Mouse (Mus musculus) natural killer cell, adult 2 months (primary cell): ENCODE measurements around the gene Gm9887.

Experiments used
- DNase-seq, 2 experiments: peaks; one replicate each; pipeline ENCODE4 v3.0.0; 2022; ENCODE audit warnings: low spot score in 2 of 2

The Gm9887 gene

GRCm38 (mm10) chr12:69360997-69361899, 11.0 kb downstream of the Gm9887 start:
- peak; percentile 100 for DNase-seq

DNA sequence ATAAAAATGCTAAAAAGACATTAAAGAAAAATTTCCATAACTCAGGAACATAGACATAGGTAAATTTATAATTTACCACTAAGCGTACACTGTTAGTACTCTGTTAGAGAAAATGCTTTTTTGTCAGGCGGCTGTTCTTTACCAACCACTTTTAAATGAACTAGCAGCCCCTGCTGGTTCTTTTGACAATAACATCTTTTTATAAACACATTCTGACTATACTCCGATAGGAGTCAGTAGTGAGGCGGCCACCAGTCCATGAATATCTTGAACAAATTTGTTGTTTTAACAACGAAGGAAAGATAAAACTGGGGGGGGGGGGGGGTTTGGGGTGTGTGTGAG, 11.6 kb downstream of the Gm9887 start:
- peak; percentile 82 to 85 for DNase-seq

DNA sequence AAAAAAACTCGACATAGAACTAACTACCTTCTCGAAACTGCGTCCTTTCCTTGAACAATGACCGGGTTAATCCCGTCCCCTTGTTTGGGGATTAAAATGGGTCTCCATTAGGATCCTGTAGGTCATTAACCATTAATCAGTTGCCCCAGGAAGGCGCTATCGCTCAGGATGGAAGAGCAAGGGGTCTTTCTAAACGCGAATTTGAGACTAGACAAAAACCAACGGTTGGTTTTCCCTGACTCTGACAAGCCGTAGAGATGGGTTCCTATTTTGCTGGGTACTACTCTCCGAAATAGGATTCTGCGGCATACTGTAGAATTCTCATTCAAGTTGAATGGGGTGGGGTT, 15.0 kb downstream of the Gm9887 start:
- peak in 1 of 2 experiments; percentile 8 for DNase-seq

DNA sequence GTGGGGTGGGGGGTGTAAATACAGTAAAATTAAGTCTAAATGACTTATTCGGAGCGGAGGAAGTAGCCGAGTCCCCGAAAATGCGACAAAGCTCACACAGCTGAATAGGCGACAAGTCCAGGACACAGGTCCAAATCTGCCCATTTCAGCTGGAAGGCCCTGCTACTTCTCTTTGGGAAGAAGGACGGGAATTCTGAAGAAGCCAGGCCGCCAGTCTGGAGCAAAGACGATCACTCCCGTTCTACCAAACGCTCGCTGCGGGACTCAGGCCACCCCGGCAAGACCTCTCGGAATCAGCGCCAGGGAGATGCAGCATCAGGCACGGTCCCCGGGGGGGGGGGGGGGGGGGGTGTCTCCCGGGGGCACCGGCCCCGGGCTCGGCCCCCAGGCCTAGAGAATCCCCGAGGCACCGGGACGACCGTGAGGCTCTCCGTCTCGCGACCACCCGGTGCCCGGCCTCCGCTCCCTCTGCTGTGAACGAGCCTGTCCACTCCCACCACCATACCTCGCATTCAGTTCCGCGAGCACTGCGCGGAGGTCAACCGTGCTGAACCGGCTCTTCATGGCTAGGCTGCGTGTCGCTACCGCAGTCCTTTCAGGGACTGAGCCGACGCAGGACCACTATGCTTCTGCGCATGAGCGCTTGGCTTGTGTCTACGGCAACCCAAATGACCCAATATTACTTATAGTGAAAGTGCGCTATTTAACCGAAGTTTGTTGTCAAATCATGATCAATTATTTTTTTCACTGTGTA, 15.5 kb downstream of the Gm9887 start, which contains the start of gene Nemf:
Gene Nemf, minus strand, starts transcription at position 620 of the 754 bp plus-strand sequence.
- DNase-seq: peak; percentile 77 to 85

DNA sequence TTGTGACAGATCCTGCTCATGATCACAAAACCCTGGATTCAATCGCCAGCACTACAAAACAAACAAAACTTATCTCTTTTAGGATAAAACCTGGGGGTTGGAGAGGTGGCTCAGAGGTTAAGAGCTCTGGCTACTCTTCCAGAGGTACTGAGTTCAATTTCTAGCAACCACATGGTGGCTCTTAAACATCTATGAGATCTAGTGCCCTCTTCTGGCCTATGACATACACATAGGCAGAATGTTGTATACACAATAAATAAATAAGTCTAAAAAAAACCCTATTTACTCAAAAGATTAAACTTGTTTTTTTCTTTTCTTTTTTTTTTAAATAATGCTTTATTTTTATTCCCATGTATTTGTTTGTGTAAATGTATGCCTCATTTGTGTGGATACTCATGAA, 20.6 kb downstream of the Gm9887 start:
- DNase-seq: no peak

GRCm38 (mm10) chr12:69349928-69350327, 22.3 kb downstream of the Gm9887 start:
- no peak for DNase-seq

- DNase-seq: peak; percentile 32 to 39
These were observed 38.7 kb downstream of the Gm9887 start for GRCm38 (mm10) chr12:69333547-69333946.

DNA sequence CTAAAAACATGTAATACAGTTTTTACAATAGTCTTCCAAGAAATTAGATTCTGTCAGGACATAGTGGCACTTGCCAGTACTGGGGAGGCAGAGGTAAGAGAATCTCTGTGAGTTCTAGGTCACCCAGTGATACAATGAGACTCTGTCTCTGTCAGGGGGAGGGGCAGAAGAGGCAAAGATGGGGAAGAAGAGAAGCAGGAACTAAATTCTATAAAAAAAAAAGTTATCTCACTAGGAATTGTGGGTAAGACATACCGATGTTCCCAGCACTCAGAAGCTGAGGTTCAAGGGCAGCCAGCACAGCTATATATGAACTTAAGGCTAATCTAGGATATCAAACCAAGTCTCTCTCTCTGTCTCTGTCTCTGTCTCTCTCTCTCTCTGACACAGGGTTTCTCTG, 40.1 kb downstream of the Gm9887 start:
- no peak for DNase-seq

DNA sequence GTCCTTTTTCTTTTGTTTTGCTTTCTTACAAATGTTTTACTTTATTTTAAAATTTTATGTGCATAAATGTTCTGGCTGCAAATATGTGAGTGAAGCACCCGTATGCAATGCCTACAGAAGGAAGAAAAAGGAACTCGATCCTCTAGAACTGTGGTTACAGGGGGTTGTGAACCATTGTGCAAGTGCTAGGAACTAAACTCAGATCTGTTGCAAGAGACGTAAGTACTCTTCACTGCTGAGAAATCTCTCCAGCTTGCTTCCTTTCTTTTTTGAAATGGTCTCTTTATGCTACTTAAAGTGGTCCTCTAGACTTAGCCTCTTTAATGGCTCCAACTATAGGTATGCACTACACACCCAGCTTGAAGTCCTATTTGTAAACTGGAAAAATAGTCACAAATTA, 41.1 kb downstream of the Gm9887 start:
- DNase-seq: no peak
